Mouse (Mus musculus) embryo, embryonic 9.5 days (tissue): Measurements from ENCODE around the gene 1700057G04Rik.

Source experiments
- DNase-seq: peaks from one replicate; pipeline ENCODE4 v3.0.0-alpha.2; 2017; ENCODE audit errors: extremely low spot score

The 1700057G04Rik gene

GRCm38 (mm10) chr9:92309077-92309476 lies at the start of gene 1700057G04Rik:
1700057G04Rik (plus strand) TSS chr9:92309377.
- DNase-seq, result no peak

DNA sequence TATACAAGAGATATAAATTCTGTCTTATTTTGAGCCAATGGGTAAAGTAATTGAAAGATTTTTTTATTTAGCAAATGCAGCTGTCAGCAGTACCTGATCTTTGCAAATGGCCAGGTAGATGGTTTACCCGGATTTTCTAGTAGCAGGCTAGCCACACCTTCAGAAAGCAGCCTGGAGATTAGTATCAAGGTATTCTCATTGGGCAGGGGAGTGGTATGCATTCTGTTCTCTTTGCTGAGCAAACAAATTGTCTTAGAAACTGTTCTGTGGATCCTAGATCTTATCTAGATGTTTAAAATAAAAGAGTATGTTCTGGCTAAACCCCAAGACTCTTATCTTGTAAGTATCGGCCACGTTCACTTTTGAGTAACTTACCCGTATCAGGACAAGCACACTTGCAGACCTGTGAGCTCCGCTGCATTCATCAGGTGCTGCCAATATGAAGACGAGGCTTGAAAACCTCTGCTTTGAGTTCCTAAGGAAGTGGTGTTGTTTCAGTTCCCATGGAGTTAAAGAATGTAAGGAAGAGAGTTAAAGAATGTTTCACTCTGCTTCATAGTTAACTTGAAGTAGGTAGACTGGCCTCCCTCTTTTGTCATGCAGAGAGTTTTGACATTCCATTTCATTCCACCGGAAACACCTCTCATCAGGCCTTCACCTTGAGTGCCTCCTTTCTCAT lies 48.6 kb upstream of the 1700057G04Rik start:
- DNase-seq, result no peak

GRCm38 (mm10) chr9:92265719-92266118 lies 43.5 kb upstream of the 1700057G04Rik start:
- no peak for DNase-seq

DNA sequence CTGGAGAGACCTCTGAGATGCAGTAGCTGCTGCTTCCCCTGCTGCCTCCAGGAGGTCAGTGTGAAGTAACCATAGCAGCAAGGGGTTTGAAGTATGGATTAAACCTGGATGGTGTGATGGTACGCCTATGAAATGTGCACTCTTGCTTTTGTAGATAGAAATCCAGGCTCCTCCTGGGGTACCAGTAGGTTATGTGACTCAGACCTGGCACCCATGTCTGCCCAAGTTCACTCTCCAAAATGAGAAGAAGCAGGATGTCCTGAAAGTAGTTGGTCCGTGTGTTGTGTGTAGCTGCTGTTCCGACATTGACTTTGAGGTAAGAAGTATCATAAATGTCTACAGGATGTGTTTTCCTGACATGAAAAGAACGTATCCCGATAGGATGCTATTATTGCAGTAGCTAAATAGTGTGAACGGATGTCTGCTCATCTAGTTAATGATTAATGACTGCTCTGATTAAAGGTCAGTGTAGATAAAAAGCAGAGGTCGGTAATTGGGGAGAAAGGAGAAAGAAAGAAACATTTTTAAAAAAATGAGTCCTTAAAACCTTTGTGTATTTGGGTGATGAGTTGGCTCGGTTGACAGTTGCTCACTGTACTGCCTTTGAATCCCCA lies 42.5 kb upstream of the 1700057G04Rik start:
- DNase-seq, result no peak

GRCm38 (mm10) chr9:92267732-92268131 lies 41.4 kb upstream of the 1700057G04Rik start:
- no peak for DNase-seq

DNA sequence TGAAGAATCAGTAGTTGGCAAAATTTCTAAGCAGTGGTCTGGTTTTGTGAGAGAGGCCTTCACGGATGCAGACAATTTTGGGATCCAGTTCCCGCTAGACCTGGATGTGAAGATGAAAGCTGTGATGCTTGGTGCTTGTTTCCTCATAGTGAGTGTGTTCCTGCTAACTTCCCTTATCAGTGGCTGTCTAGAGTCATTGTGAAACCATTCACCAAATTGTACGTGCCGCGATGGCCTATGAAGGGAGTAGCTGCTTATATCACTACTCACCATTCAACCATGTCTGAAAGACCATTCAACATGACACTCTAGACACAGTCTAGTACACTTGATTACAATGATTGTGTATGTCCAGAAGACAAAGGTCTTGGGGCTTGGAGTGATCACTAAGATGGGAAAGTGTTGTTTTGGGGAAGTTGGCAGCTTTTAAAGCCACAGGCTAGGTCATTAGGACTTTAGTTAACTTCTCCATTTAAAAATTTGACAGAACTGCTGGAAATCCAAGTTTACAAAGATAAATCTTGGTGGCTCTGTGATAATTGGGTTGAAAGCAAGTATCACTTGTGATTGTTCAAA lies 39.3 kb upstream of the 1700057G04Rik start:
- no peak for DNase-seq

- DNase-seq, result no peak
Measured at GRCm38 (mm10) chr9:92270927-92271326, 38.2 kb upstream of the 1700057G04Rik start.

GRCm38 (mm10) chr9:92272650-92273049 lies 36.5 kb upstream of the 1700057G04Rik start:
- DNase-seq, result no peak

DNA sequence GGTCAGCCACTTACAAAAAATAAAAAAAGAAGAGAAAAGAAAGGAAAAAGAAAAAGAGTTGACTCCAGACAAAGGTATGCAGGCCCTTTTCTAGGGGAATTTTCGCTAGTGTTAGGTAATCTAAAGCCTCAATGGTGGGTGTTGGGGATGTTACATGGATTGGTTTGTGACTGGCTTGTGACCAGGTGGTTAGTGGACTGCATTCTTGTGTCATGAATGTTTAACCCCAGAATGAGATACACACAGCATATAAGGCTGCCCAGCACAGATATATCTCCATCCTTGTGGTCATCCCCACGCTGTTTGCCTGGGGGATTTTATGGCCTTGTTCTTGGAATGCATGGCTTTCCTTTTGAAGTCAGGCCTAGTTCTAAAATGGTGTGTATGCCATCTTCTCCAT lies 35.9 kb upstream of the 1700057G04Rik start:
- DNase-seq, result no peak

- no peak for DNase-seq
Measured at GRCm38 (mm10) chr9:92273956-92274762, 35.0 kb upstream of the 1700057G04Rik start.

GRCm38 (mm10) chr9:92275486-92276207 lies 33.5 kb upstream of the 1700057G04Rik start, which contains the start of gene Plscr2:
Plscr2 (plus strand) TSS chr9:92275602.
- DNase-seq, result no peak

- DNase-seq, result no peak
Measured at GRCm38 (mm10) chr9:92276360-92276759, 32.8 kb upstream of the 1700057G04Rik start.

- DNase-seq, result no peak
Measured at GRCm38 (mm10) chr9:92280048-92280447, 29.1 kb upstream of the 1700057G04Rik start.

DNA sequence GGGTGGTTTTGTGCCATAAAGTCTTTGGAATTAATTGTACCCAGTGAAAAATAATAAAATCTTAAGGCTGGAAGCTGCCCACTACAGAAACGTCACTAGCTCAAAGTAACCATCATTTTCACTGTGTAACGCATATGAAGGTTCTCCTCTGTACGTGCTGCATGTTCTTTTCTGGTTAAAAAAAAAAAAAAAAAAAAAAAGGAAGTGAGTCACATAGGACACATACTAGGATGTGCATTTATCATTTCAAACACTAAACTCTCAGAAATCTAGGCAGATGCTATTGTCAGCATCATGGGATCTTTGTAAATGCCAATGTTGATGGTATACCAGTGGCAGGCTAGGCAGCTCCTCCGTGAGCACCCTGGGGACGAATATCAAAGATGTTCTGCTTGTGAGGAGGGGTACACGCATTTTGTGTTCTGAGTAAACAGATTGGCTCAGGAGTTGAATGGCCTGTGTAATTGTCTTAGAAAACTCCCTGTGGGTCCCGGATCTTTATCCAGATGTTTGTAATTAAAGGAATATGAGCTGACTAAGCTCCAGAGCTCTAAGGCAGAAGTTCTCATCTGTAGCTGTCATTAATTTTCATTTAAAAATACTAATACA lies 26.5 kb upstream of the 1700057G04Rik start:
- DNase-seq, result no peak

GRCm38 (mm10) chr9:92289675-92290074 lies 19.5 kb upstream of the 1700057G04Rik start:
- no peak for DNase-seq

- no peak for DNase-seq
Measured at GRCm38 (mm10) chr9:92292169-92292568, 17.0 kb upstream of the 1700057G04Rik start.

DNA sequence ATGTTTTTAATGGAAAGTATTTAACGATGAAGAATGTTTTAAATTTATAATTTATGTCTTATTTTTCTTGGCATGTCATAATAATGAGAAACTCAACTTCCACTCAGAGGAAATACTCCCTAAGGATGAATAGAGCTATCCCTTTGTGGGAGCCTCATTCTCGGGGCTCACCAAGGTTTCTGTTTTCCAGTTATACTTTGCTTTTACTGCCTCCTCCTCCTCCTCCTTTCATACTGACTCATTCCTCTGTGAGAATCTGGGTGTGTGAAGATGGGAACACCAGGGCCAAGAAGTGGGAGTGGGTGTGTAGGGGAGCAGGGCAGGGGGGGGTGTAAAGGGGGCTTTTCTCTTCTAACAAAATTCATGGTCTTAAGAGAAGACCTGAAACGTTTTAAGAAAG lies 16.3 kb upstream of the 1700057G04Rik start:
- DNase-seq, result no peak

GRCm38 (mm10) chr9:92293560-92294548 lies 15.3 kb upstream of the 1700057G04Rik start:
- no peak for DNase-seq

DNA sequence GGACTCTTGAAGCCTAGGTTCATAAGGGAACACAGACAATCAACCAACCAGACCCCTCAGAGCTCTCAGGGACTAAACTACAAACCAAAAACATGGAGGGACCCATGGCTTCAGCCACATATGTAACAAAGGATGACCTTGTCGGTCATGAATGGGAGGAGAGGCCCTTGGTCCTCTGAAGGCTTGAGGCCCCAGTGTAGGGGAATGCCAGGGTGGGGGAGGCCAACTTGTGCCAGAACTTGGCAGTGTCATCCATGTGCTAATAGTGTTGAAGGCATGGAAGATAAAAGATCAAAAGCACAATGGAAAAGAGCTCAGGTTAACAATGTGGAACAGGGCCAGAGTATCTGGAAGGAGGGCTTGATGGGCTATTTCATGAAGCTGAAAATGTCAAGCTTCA lies 10.9 kb upstream of the 1700057G04Rik start:
- DNase-seq, result no peak

- DNase-seq, result no peak
Measured at GRCm38 (mm10) chr9:92301213-92301612, 8.0 kb upstream of the 1700057G04Rik start.
